Mouse (Mus musculus) embryonic facial prominence, embryonic 12.5 days (tissue): ENCODE results near the gene Ripply3. TPM values are rescaled to one million over a fixed set of nuclear protein-coding genes. Genes with fewer than 3 reads are reported as not detected.

Experiments used
- ATAC-seq: fragments of 200-750 bp; cut with Nextera tagmentation; 2 replicates; pipeline ENCODE4 v1.8.0; 2017; ENCODE audit not compliant: insufficient number of reproducible peaks, insufficient read depth, low FRiP score, low TSS enrichment
- H3K27ac ChIP-seq: fragments of 300-500 bp; sonication (generic); 2 replicates; pipeline ENCODE4 v1.5.1; 2016; ENCODE audit warnings: mild to moderate bottlenecking
- H3K27me3 ChIP-seq: fragments of 300-500 bp; sonication (generic); 2 replicates; pipeline ENCODE4 v1.6.1; 2016; ENCODE audit warnings: mild to moderate bottlenecking, moderate library complexity
- H3K36me3 ChIP-seq: fragments of 300-500 bp; sonication (generic); 2 replicates; pipeline ENCODE4 v1.6.1; 2016; ENCODE audit warnings: mild to moderate bottlenecking
- H3K4me1 ChIP-seq: fragments of 300-500 bp; sonication (generic); 2 replicates; pipeline ENCODE4 v1.6.1; 2016
- H3K4me2 ChIP-seq: fragments of 300-500 bp; sonication (generic); replicated peaks from 2 replicates; pipeline ENCODE4 v1.6.1; 2016; ENCODE audit warnings: mild to moderate bottlenecking, moderate library complexity
- H3K4me3 ChIP-seq: fragments of 300-500 bp; sonication (generic); 2 replicates; pipeline ENCODE4 v1.5.1; 2016; ENCODE audit warnings: mild to moderate bottlenecking
- H3K9ac ChIP-seq: fragments of 300-500 bp; sonication (generic); 2 replicates; pipeline ENCODE4 v1.6.1; 2016; ENCODE audit warnings: mild to moderate bottlenecking, moderate library complexity
- H3K9me3 ChIP-seq: fragments of 300-500 bp; sonication (generic); 2 replicates; pipeline ENCODE4 v1.6.1; 2016; ENCODE audit warnings: mild to moderate bottlenecking, moderate library complexity
- WGBS: fragments of 180-500 bp; shearing (Covaris S2); methylation state at CpG from one replicate; pipeline ENCODE4 v1.1.7; 2016; 5-methylcytosine and 5-hydroxymethylcytosine counted together
- polyA plus RNA-seq: library from polyadenylated mRNA; unstranded; fragments of >200 nt; fragmentation: Nextera tagmentation; extraction: Ambion mirVana; gene quantifications from 2 replicates; pipeline ENCODE4 v1.2.1, GENCODE M21; 2016

Ripply3 gene
- polyA plus RNA-seq, 1 experiment from 2014 or later: 3.8 TPM

DNA sequence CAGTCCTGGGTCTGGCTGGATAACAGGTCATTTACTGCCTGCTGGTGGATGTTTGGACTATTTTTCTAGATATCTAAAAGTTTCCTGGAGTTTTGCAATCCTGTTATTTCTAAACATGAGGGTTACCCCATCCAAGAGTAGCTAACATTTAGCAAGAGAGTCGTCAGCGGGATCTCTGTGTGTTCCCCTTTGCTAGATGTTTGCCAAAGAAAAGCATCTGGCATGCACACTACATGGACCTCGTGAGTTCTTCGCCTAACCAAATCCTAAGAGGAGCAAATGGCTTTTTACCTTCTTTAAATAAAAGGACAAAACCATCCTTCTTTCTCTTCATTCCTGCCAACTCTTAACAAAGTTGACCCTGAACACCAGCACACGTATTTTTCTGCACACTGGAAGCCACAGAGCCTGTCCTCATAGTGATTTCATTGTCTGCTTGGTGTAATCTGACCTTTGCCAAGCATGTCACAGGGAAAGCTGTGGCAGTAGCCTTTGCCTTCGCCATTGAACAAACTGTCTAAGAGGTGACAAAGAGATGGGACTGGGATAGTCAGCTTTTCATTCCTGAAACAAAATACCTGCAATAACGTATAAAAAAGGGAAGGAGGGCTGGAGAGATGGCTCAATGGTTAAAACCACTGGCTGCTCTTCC is 19.0 kb downstream of the Ripply3 start:
- Histone ChIP-seq H3K27ac (no peak overlapping the region), H3K27me3 (no peaks in the 10 kb centered on the region), H3K9me3 (no peaks in the 10 kb centered on the region), H3K36me3 (no peaks in the 10 kb centered on the region), H3K9ac (no peak overlapping the region), H3K4me3 (no peak overlapping the region), H3K4me2 (no peak overlapping the region), H3K4me1 (0 out of 2 replicates have a peak, but pooled peaks cover 3% of the 10 kb centered on the region)
- WGBS: 73% methylated on average over 7 of the region's 7 CpGs
- no peak for ATAC-seq

DNA sequence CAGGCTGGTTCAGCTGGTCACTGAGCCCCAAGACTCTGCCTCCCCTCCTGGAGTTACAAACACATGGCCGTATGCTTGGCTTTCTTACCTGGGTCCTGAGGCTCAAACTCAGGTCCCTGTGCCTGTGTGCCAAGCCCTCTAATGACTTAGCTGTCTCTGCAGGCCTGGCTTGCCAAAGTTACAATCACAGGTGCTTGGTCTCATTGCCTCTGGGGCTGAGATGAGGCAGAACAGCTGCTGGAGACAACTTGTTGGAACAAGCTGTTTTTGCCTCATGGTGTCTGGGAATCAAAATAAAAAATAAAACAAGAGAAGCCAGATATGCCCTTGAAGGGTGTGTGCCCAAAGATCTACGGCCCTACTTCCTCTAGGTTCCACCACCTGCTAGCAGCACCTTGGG is 20.6 kb downstream of the Ripply3 start:
- ATAC-seq: no peak
- Histone ChIP-seq H3K4me1 (peaks cover 6% of the 10 kb centered on the region; the same call in 1 of the 2 replicates), H3K36me3 (no peaks in the 10 kb centered on the region), H3K9ac (no peak overlapping the region), H3K4me2 (no peak overlapping the region), H3K27me3 (no peaks in the 10 kb centered on the region), H3K9me3 (no peaks in the 10 kb centered on the region), H3K4me3 (no peak overlapping the region), H3K27ac (no peak overlapping the region)
- WGBS: 89% methylated on average over 2 of the region's 2 CpGs

DNA sequence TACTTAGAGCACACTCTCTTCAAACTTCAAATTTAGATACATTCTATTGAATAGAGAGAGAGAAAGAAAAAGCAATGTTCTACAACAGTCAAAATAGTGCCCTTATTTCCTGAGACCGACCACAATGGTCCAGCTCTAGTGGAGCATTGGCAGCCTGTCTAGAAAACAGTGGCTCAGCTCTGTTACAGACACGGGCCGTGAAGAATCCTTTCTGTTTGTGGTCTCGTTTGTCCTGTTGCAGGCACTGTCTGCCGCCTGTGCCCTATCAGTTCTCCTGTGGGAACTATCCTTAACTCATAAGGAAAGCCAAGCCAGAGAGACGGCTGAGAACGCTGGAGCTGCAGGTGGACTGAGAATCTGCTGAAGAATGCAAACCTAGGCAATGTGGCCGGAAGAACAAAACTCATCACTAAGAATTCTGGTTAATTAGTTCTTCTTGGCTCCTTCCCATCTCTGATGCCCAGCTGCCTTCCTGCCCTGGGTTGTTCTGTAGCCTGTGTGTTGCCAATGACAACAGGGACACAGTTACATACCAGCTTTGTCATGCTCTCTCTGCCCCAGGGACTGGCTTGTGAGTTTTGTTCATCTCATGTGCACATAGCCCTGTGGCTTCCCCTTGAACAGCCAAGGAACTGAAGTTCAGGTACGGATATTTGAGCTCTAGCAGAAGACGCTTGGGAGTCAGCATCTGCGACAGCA is 21.5 kb downstream of the Ripply3 start:
- H3K9ac ChIP-seq: no peak overlapping the region
- H3K36me3 ChIP-seq: no peaks in the 10 kb centered on the region
- H3K27ac ChIP-seq: no peak overlapping the region
- no peaks in the 10 kb centered on the region for H3K9me3 ChIP-seq
- no peak overlapping the region for H3K4me3 ChIP-seq
- no peak overlapping the region for H3K4me2 ChIP-seq
- no peak for ATAC-seq
- peaks cover 10% of the 10 kb centered on the region; the same call in 1 of the 2 replicates for H3K4me1 ChIP-seq
- WGBS: 67% methylated on average over 11 of the region's 11 CpGs
- H3K27me3 ChIP-seq: no peaks in the 10 kb centered on the region

DNA sequence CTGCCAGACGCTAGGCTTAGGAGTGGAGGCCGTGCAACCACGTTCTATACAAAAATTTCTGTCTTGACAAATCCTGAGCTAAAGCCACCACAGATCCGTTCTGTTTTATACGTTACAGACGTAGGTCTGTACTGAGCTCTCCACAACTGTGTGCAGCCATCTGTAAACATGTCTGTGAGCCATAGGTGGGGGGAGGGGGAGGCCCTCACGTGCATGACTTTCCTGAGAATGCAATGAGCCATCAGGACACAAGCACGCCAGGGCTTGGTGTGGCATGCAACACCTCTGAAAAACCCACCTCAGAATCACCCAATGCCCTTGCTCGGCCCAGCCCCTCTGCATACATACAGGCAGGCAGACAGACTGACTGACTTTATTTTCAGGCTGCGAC is 22.1 kb downstream of the Ripply3 start:
- Histone ChIP-seq H3K27ac (no peak overlapping the region), H3K9me3 (no peaks in the 10 kb centered on the region), H3K27me3 (no peaks in the 10 kb centered on the region), H3K4me2 (no peak overlapping the region), H3K4me1 (peaks cover 10% of the 10 kb centered on the region; the same call in 1 of the 2 replicates), H3K9ac (no peak overlapping the region), H3K4me3 (no peak overlapping the region), H3K36me3 (no peaks in the 10 kb centered on the region)
- no peak for ATAC-seq
- 52% methylated on average over 10 of the region's 10 CpGs for WGBS

DNA sequence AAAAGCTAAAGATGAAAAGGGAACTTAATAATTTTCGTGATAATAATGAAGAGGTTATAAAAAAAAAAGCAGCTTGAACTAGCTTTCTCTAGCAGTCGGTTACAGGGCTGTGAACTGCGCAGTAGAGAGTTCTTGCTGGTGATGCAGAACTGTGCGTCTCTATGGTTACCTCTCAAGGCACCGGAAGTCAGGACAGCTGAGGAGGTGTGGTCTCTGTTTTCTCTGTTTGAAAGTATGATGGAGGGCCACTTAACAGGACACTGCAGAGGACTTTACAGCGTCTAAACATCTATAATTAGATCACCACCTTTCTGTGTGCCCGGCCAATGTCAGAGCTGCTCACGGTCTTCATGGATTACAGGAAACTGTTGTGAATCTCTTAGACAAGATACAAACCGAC is 26.2 kb downstream of the Ripply3 start:
- Histone ChIP-seq H3K27me3 (no peaks in the 10 kb centered on the region), H3K9ac (no peak overlapping the region), H3K27ac (no peak overlapping the region), H3K9me3 (no peaks in the 10 kb centered on the region), H3K4me1 (peaks cover 10% of the 10 kb centered on the region; the same call in 1 of the 2 replicates), H3K4me2 (no peak overlapping the region), H3K4me3 (no peak overlapping the region), H3K36me3 (no peaks in the 10 kb centered on the region)
- no peak for ATAC-seq
- 52% methylated on average over 9 of the region's 9 CpGs for WGBS

DNA sequence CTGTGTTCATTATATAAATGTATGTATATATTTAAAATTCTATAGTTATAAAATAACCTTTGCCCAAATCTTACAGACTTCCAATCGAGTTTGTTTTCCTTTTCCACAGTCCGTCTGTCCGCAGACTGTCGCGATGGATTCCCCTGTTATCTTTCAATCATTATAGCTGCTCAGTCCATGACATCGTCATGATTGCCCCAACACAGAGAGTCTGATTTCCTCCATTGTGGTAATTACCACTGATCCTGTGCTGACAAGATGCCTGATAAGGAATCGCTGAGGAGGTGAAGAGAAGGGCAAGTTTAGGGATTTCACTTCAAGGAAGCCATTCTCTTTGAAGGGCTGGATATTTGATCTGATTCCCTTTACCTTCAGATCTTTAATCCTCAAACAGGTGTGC is 27.8 kb downstream of the Ripply3 start:
- Histone ChIP-seq H3K27me3 (no peaks in the 10 kb centered on the region), H3K36me3 (no peaks in the 10 kb centered on the region), H3K9ac (no peak overlapping the region), H3K4me1 (peaks cover 7% of the 10 kb centered on the region; the same call in 1 of the 2 replicates), H3K9me3 (no peaks in the 10 kb centered on the region), H3K4me3 (no peak overlapping the region), H3K27ac (no peak overlapping the region), H3K4me2 (no peak overlapping the region)
- 43% methylated on average over 7 of the region's 7 CpGs for WGBS
- ATAC-seq: no peak

DNA sequence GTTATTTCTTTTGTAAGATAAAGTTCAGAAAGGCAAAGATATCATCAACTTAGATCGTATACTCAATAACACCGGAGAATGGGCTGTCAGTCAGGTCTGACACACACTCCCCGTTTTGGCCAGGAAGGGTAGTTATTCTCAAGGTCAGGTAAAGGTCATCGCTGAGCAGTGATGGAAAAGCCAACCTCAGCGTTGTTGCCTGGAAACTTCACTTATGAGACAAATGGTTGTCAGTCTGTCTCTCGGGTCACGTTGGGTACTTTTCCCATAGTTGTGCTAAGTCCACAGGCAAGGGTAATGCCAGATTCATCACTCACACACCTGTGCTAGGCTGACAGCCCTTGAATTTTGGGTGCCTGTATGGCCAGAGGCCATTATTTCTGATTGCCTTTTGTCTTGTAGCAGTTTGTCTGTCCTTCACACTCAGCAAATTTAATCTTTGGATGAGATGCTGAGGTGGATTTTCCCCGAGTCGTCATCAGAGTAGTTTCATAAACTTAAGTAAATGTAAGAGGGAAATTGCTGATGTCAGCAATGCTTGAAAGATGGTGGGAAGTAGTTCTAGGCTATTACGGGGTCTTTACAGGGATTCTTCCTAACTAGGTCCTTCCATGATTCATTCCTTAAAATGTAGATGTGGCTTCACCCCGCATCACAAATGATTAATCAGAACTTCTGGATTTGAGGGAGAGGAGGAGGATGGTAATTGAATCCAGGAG is 28.7 kb downstream of the Ripply3 start:
- Histone ChIP-seq H3K4me2 (no peak overlapping the region), H3K36me3 (no peaks in the 10 kb centered on the region), H3K27me3 (no peaks in the 10 kb centered on the region), H3K4me1 (peaks cover 7% of the 10 kb centered on the region; the same call in 1 of the 2 replicates), H3K4me3 (no peak overlapping the region), H3K27ac (no peak overlapping the region), H3K9me3 (no peaks in the 10 kb centered on the region), H3K9ac (no peak overlapping the region)
- no peak for ATAC-seq
- 69% methylated on average over 11 of the region's 11 CpGs for WGBS

DNA sequence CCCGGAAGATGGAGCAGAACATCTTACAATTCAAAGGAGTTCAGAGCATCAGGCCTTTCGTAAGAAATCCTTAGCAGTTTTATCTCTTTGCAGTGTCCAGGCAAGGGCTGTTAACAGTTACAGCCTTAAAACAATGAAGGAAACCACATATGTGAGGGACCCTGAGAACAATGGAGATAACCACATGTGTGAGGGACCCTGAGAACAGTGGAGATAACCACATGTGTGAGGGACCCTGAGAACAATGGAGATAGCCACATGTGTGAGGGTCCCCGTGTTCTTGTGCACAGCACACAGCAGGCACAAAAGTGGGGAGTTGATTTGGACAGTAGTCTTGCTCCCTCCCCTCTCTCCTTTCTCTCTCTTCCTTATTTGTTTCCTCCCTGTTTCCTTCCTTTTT is 29.9 kb downstream of the Ripply3 start:
- H3K4me2 ChIP-seq: no peak overlapping the region
- H3K4me1 ChIP-seq: peaks cover 13% of the 10 kb centered on the region
- no peak for ATAC-seq
- H3K36me3 ChIP-seq: no peaks in the 10 kb centered on the region
- H3K27me3 ChIP-seq: no peaks in the 10 kb centered on the region
- H3K4me3 ChIP-seq: no peak overlapping the region
- H3K9me3 ChIP-seq: no peaks in the 10 kb centered on the region
- H3K9ac ChIP-seq: no peak overlapping the region
- no peak overlapping the region for H3K27ac ChIP-seq
- WGBS: 79% methylated on average over 3 of the region's 3 CpGs

DNA sequence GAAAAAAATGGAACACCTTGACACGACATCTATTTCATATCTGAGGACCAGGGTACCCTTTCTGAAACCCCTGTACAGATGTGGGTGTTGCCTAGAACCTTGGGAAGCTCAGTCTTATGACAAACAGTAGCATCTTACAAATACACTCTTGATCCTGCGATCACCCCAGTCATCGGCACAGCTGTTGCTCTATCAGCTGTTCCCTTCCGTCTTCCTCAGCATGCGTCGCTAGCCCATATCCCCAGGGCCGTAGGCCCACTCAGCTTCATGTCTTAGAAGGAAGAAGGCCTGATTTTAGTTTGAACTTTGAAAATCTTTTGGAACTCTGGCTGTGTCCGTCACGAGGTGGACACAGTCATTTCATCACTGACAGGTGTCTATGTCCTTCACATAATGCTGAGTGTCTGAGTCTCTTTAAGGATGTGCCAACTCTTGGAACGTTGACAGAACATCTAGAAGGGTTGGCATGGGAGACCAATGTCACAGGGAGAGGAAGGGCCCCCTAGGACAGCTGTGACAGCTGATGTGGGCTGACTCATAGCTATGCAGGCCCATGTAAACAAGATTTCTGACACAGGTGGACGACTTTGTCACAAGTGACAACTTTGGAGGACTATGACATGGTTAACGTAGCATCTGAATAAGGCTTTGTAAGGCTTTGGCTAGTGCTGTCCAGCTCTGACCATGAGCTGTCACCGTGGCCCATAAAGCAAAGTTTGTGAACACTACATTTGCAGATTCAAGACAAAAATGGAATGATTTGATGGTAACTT is 32.5 kb downstream of the Ripply3 start:
- WGBS: 85% methylated on average over 13 of the region's 13 CpGs
- no peak for ATAC-seq
- peaks cover 6% of the 10 kb centered on the region for H3K4me1 ChIP-seq
- H3K27me3 ChIP-seq: no peaks in the 10 kb centered on the region
- no peak overlapping the region for H3K4me3 ChIP-seq
- H3K9ac ChIP-seq: no peak overlapping the region
- no peak overlapping the region for H3K27ac ChIP-seq
- no peaks in the 10 kb centered on the region for H3K9me3 ChIP-seq
- H3K4me2 ChIP-seq: no peak overlapping the region
- H3K36me3 ChIP-seq: peaks cover 4% of the 10 kb centered on the region; the same call in 1 of the 2 replicates

DNA sequence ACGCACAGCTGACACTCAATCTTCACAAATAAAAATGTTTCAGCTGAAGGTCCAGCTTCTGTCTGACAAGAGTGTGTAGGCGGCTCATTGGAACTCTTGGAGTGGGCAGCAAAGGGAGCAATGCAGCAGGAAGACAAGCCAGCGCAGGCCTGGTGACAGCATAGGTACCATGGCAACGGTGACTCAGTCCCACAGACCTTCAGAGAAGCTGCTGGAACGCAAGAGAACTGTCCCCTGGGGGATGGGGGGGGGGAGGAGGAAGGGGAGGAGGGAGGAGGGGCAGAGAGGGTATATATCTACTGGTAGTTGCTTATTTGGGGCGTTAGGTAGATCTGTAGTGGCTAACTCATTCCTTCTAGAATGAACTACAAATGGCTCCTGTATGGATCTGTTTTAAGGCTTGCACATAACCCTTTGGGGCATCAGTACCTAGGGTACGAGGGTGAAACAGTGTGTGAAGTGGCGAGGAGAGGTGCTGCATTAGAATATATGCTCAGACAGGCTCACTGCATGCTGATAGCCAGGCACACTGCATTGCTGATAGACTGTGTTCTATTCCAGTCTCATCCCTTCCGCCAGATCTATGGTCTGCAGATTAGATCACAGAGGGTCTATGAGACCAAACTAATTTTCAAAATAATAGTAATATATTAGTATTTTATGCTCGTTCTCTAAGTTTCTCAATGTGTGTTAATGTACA is 34.1 kb downstream of the Ripply3 start:
- Histone ChIP-seq H3K36me3 (peaks cover 4% of the 10 kb centered on the region; the same call in 1 of the 2 replicates), H3K4me2 (no peak overlapping the region), H3K9ac (no peak overlapping the region), H3K9me3 (no peaks in the 10 kb centered on the region), H3K27me3 (no peaks in the 10 kb centered on the region), H3K4me1 (peaks cover 6% of the 10 kb centered on the region), H3K4me3 (no peak overlapping the region), H3K27ac (no peak overlapping the region)
- ATAC-seq: no peak
- 49% methylated on average over 10 of the region's 10 CpGs for WGBS

DNA sequence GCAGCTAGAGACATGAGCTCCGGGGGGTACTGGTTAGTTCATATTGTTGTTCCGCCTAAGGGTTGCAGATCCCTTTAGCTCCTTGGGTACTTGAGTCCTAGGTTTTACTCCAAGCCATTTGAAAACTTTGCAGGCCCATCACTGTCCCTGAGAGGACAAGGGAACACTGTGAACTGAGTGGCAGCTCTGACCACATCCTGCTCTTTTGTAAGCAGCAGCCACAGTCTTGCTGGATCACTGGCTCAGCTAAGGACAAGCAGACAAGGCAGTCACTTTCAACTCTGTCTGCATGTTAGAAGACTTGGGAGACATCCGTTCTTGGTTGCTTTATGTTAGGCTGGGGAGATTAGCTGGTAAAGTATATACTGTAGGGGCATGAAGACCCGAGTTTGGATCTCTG is 35.6 kb downstream of the Ripply3 start:
- WGBS: 92% methylated on average over 4 of the region's 4 CpGs
- Histone ChIP-seq H3K4me2 (no peak overlapping the region), H3K27ac (no peak overlapping the region)

More for the DNA sequence above, 35.6 kb downstream of the Ripply3 start:
- H3K27me3 ChIP-seq: no peaks in the 10 kb centered on the region
- ATAC-seq: no peak
- H3K9me3 ChIP-seq: no peaks in the 10 kb centered on the region
- peaks cover 4% of the 10 kb centered on the region; the same call in 1 of the 2 replicates for H3K36me3 ChIP-seq
- H3K9ac ChIP-seq: no peak overlapping the region
- peaks cover 12% of the 10 kb centered on the region for H3K4me1 ChIP-seq
- H3K4me3 ChIP-seq: no peak overlapping the region
